8 mouse cellular contexts compared by ENCODE assay signal in genomic region chr7:24113001-24113400, GRCm38 (mm10). TPM values are rescaled to one million over a fixed set of nuclear protein-coding genes. Genes with fewer than 3 reads are reported as not detected.
DNase-seq lines count a peak whose midpoint lies in the region; ATAC-seq lines count a peak whose summit lies in the region.

No protein-coding gene starts in this region.

- peaks cover 7% of the 10 kb centered on the region; the same call in 1 of the 2 replicates for H3K4me1 ChIP-seq in forebrain, embryonic 14.5 days (ENCODE audit: control insufficient read depth, insufficient read depth, low read length)
- peaks cover 4% of the 10 kb centered on the region for H3K4me1 ChIP-seq in hindbrain, embryonic 12.5 days
- peaks cover 4% of the 10 kb centered on the region; the same call in 1 of the 2 replicates for H3K4me1 ChIP-seq in stomach, embryonic 16.5 days (ENCODE audit: control insufficient read depth, insufficient read depth, low read length)

- H3K4me3 ChIP-seq in forebrain, embryonic 14.5 days (ENCODE audit: low read depth, low read length) = peak overlapping the region; percentile 62
- H3K4me3 ChIP-seq in hindbrain, embryonic 12.5 days = peak overlapping the region; percentile 57
- peak overlapping the region; percentile 70 for H3K4me3 ChIP-seq in stomach, embryonic 16.5 days (replicated peaks; ENCODE audit: low read length)

- intact Hi-C loops in left cerebral cortex, postnatal 36 days (cut with DNase I) = loop anchor here (2.0 kb wide), 1 partner anchor 22 kb away; the partner anchor contains the start of gene Zfp235

- peak overlapping the region; percentile 82 for H3K9ac ChIP-seq in forebrain, embryonic 14.5 days (ENCODE audit: low read length)
- peak overlapping the region; percentile 76 for H3K9ac ChIP-seq in hindbrain, embryonic 12.5 days
- peak overlapping the region; percentile 86 for H3K9ac ChIP-seq in stomach, embryonic 16.5 days (ENCODE audit: low read length)

- peaks cover 12% of the 10 kb centered on the region for H3K36me3 ChIP-seq in forebrain, embryonic 14.5 days (ENCODE audit: control insufficient read depth, insufficient read depth, low read length)
- H3K36me3 ChIP-seq in hindbrain, embryonic 12.5 days = peaks cover 13% of the 10 kb centered on the region
- H3K36me3 ChIP-seq in stomach, embryonic 16.5 days (ENCODE audit: control insufficient read depth, insufficient read depth, low read length) = peaks cover 14% of the 10 kb centered on the region

- peak overlapping the region; percentile 52 for H3K27ac ChIP-seq in forebrain, embryonic 14.5 days (ENCODE audit: low read depth, low read length)
- H3K27ac ChIP-seq in hindbrain, embryonic 12.5 days = 0 out of 2 replicates have a peak overlapping the region, but pooled peaks have one; percentile 46
- peak overlapping the region; percentile 89 for H3K27ac ChIP-seq in stomach, embryonic 16.5 days (ENCODE audit: low read length)

- peaks cover 16% of the 10 kb centered on the region for H3K9me3 ChIP-seq in forebrain, embryonic 14.5 days (replicated peaks; ENCODE audit: control insufficient read depth, low read length)
- peaks cover 18% of the 10 kb centered on the region for H3K9me3 ChIP-seq in hindbrain, embryonic 12.5 days (replicated peaks)
- peaks cover 14% of the 10 kb centered on the region for H3K9me3 ChIP-seq in stomach, embryonic 16.5 days (replicated peaks; ENCODE audit: control insufficient read depth, low read length)

- DNase-seq in frontal cortex, postnatal 36 days (ENCODE audit: low spot score in 2 of 2) = peak; percentile 21 to 34
- no peak for DNase-seq in frontal cortex, postnatal 14 days (ENCODE audit: low spot score in 2 of 2)
- peak; percentile 63 for DNase-seq in c-Kit-positive CD71-positive TER-119-positive erythroid progenitor cells, embryonic 14.5 days (ENCODE audit: low spot score)
- peak; percentile 8 for DNase-seq in forebrain, embryonic 14.5 days (ENCODE audit: low spot score)
- peak; percentile 30 to 33 for DNase-seq in left cerebral cortex, postnatal 36 days (ENCODE audit: low spot score in 2 of 2)

- 16% methylated on average over 12 of the region's 12 CpGs for WGBS in forebrain, embryonic 14.5 days
- WGBS in hindbrain, embryonic 12.5 days = 13% methylated on average over 12 of the region's 12 CpGs
- WGBS in stomach, embryonic 16.5 days = 9% methylated on average over 12 of the region's 12 CpGs

- no peak for ATAC-seq in forebrain, embryonic 14.5 days
- ATAC-seq in hindbrain, embryonic 12.5 days (ENCODE audit: low FRiP score) = peak; percentile 12; the same call in 1 of the 2 replicates
- peak; percentile 85 for ATAC-seq in megakaryocyte-erythroid progenitor cell, adult 5-6 weeks (replicated peaks; ENCODE audit: low FRiP score, low TSS enrichment, poor library complexity, severe bottlenecking)
- ATAC-seq in stomach, embryonic 16.5 days (ENCODE audit: insufficient read depth, low FRiP score) = peak; percentile 54

- peak overlapping the region; percentile 88 for H3K4me2 ChIP-seq in forebrain, embryonic 14.5 days (ENCODE audit: low read length)
- H3K4me2 ChIP-seq in hindbrain, embryonic 12.5 days (replicated peaks) = peak overlapping the region; percentile 74
- H3K4me2 ChIP-seq in stomach, embryonic 16.5 days (ENCODE audit: low read depth, low read length) = peak overlapping the region; percentile 80

- H3K27me3 ChIP-seq in forebrain, embryonic 14.5 days (replicated peaks; ENCODE audit: control insufficient read depth, insufficient read depth, low read length) = no peaks in the 10 kb centered on the region
- H3K27me3 ChIP-seq in hindbrain, embryonic 12.5 days = no peaks in the 10 kb centered on the region
- no peaks in the 10 kb centered on the region for H3K27me3 ChIP-seq in stomach, embryonic 16.5 days (ENCODE audit: control insufficient read depth, insufficient read depth, low read length)

RNA-seq across cellular contexts. Expression of gene Zfp112, which starts 0.9 kb away (rescaled TPM):
- 6.5 TPM in 2 replicates for polyA plus RNA-seq in forebrain, embryonic 14.5 days (2014; fragmentation: Nextera tagmentation; extraction: Ambion mirVana)
- polyA plus RNA-seq in hindbrain, embryonic 12.5 days (2016; fragmentation: Nextera tagmentation; extraction: Ambion mirVana) = 7.6 and 9.3 TPM in 2 replicates
- total RNA-seq in left cerebral cortex, postnatal 36 days (2021) = 10 to 100 TPM in 1 of 2 experiments, 1 to 10 TPM in 1; 8.9 to 13.0 TPM
- 0.20 and 0.22 TPM in 2 replicates for total RNA-seq in megakaryocyte-erythroid progenitor cell, adult 5-6 weeks (2014; fragmentation: Nextera tagmentation)
- 0.75 and 1.4 TPM in 2 replicates for total RNA-seq in megakaryocyte-erythroid progenitor cell, adult 5-6 weeks (2017)
- polyA plus RNA-seq in stomach, embryonic 16.5 days (2015; fragmentation: Nextera tagmentation; extraction: Ambion mirVana) = 6.1 and 6.9 TPM in 2 replicates

RNA-seq across cellular contexts. Expression of gene Zfp235, which starts 21.0 kb away (rescaled TPM):
- polyA plus RNA-seq in forebrain, embryonic 14.5 days (2014; fragmentation: Nextera tagmentation; extraction: Ambion mirVana) = 22.8 and 26.7 TPM in 2 replicates
- 19.2 TPM in 2 replicates for polyA plus RNA-seq in hindbrain, embryonic 12.5 days (2016; fragmentation: Nextera tagmentation; extraction: Ambion mirVana)
- 10 to 100 TPM; 20.5 to 23.5 TPM for total RNA-seq in left cerebral cortex, postnatal 36 days (2021)
- total RNA-seq in megakaryocyte-erythroid progenitor cell, adult 5-6 weeks (2014; fragmentation: Nextera tagmentation) = 8.0 and 8.2 TPM in 2 replicates
- 6.4 and 7.8 TPM in 2 replicates for total RNA-seq in megakaryocyte-erythroid progenitor cell, adult 5-6 weeks (2017)
- 14.7 and 18.9 TPM in 2 replicates for polyA plus RNA-seq in stomach, embryonic 16.5 days (2015; fragmentation: Nextera tagmentation; extraction: Ambion mirVana)

RNA-seq across cellular contexts. Expression of gene Zfp180, which starts 31.3 kb away (rescaled TPM):
- 31.3 and 40.8 TPM in 2 replicates for polyA plus RNA-seq in forebrain, embryonic 14.5 days (2014; fragmentation: Nextera tagmentation; extraction: Ambion mirVana)
- 32.4 and 32.5 TPM in 2 replicates for polyA plus RNA-seq in hindbrain, embryonic 12.5 days (2016; fragmentation: Nextera tagmentation; extraction: Ambion mirVana)
- 10 to 100 TPM; 42.8 to 54.9 TPM for total RNA-seq in left cerebral cortex, postnatal 36 days (2021)
- 17.5 and 25.3 TPM in 2 replicates for total RNA-seq in megakaryocyte-erythroid progenitor cell, adult 5-6 weeks (2014; fragmentation: Nextera tagmentation)
- 15.8 and 16.0 TPM in 2 replicates for total RNA-seq in megakaryocyte-erythroid progenitor cell, adult 5-6 weeks (2017)
- 17.8 and 20.0 TPM in 2 replicates for polyA plus RNA-seq in stomach, embryonic 16.5 days (2015; fragmentation: Nextera tagmentation; extraction: Ambion mirVana)

RNA-seq across cellular contexts. Expression of gene Vmn1r183, which starts 59.9 kb away (rescaled TPM):
- polyA plus RNA-seq in forebrain, embryonic 14.5 days (2014; fragmentation: Nextera tagmentation; extraction: Ambion mirVana) = not detected in 2 replicates
- not detected in 2 replicates for polyA plus RNA-seq in hindbrain, embryonic 12.5 days (2016; fragmentation: Nextera tagmentation; extraction: Ambion mirVana)
- total RNA-seq in left cerebral cortex, postnatal 36 days (2021) = not detected
- not detected in 2 replicates for total RNA-seq in megakaryocyte-erythroid progenitor cell, adult 5-6 weeks (2014; fragmentation: Nextera tagmentation)
- not detected in 2 replicates for total RNA-seq in megakaryocyte-erythroid progenitor cell, adult 5-6 weeks (2017)
- not detected in 2 replicates for polyA plus RNA-seq in stomach, embryonic 16.5 days (2015; fragmentation: Nextera tagmentation; extraction: Ambion mirVana)

Comparison
In these comparisons a context has a peak if more than half of its experiments do, and no peak if none do; other contexts are left out.
1. DNase-seq: peak in frontal cortex, postnatal 36 days (2 of 2), c-Kit-positive CD71-positive TER-119-positive erythroid progenitor cells, embryonic 14.5 days (single experiment), forebrain, embryonic 14.5 days (single experiment) and left cerebral cortex, postnatal 36 days (2 of 2); none in frontal cortex, postnatal 14 days (0 of 2).
2. Peak in every context shown above with its lines, with median percentiles within 50 percentile points of each other: H3K27ac ChIP-seq, H3K4me2 ChIP-seq, H3K4me3 ChIP-seq and H3K9ac ChIP-seq.